Mouse (Mus musculus) WW6 (cell line): Measurements from ENCODE around the gene Kcnj10.

ENCODE experiments used
- DNase-seq: peaks from one replicate; pipeline ENCODE4 v3.0.0-alpha.2; 2013; ENCODE audit warnings: low read depth, low spot score

Gene Kcnj10

GRCm38 (mm10) chr1:172311921-172312767 lies 28.9 kb upstream of the Kcnj10 start:
- DNase-seq = peak; percentile 56

- DNase-seq = no peak
These were observed 28.0 kb upstream of the Kcnj10 start for GRCm38 (mm10) chr1:172312768-172313561.

- DNase-seq = no peak
These were observed 27.2 kb upstream of the Kcnj10 start for GRCm38 (mm10) chr1:172313613-172314411.

- no peak for DNase-seq
These were observed 26.1 kb upstream of the Kcnj10 start for GRCm38 (mm10) chr1:172314911-172315310.

- no peak for DNase-seq
These were observed 23.6 kb upstream of the Kcnj10 start for GRCm38 (mm10) chr1:172317431-172317830.

GRCm38 (mm10) chr1:172317946-172318345 lies 23.1 kb upstream of the Kcnj10 start:
- no peak for DNase-seq

- no peak for DNase-seq
These were observed 22.5 kb upstream of the Kcnj10 start for GRCm38 (mm10) chr1:172318424-172319035.

GRCm38 (mm10) chr1:172319346-172319745 lies 21.7 kb upstream of the Kcnj10 start:
- no peak for DNase-seq

GRCm38 (mm10) chr1:172319921-172320411 lies 21.0 kb upstream of the Kcnj10 start:
- DNase-seq = no peak

GRCm38 (mm10) chr1:172322725-172323124 lies 18.3 kb upstream of the Kcnj10 start:
- DNase-seq = no peak

- DNase-seq = no peak
These were observed 17.7 kb upstream of the Kcnj10 start for GRCm38 (mm10) chr1:172323298-172323697.

GRCm38 (mm10) chr1:172323801-172324359 lies 17.1 kb upstream of the Kcnj10 start:
- DNase-seq = no peak

GRCm38 (mm10) chr1:172324725-172325124 lies 16.3 kb upstream of the Kcnj10 start:
- DNase-seq = peak; percentile 61

- DNase-seq = peak; percentile 64
These were observed 15.1 kb upstream of the Kcnj10 start for GRCm38 (mm10) chr1:172325680-172326535.

- no peak for DNase-seq
These were observed 14.3 kb upstream of the Kcnj10 start for GRCm38 (mm10) chr1:172326684-172327083.

GRCm38 (mm10) chr1:172327206-172328001 lies 13.6 kb upstream of the Kcnj10 start:
- DNase-seq = no peak

GRCm38 (mm10) chr1:172328041-172328440 lies 13.0 kb upstream of the Kcnj10 start:
- DNase-seq = no peak

GRCm38 (mm10) chr1:172328461-172328860 lies 12.5 kb upstream of the Kcnj10 start:
- DNase-seq = no peak

- DNase-seq = no peak
These were observed 11.9 kb upstream of the Kcnj10 start, which contains the start of gene Kcnj9 for GRCm38 (mm10) chr1:172329131-172329530. Gene Kcnj9 (minus strand): TSS chr1:172329318.
